Mouse (Mus musculus): ENCODE data around the gene Ikzf1. TPM values are rescaled to one million over a fixed set of nuclear protein-coding genes. Genes with fewer than 3 reads are reported as not detected.

Gene Ikzf1
- polyA plus RNA-seq, 1 experiment from 2014 or later, result 7.2 TPM

DNA sequence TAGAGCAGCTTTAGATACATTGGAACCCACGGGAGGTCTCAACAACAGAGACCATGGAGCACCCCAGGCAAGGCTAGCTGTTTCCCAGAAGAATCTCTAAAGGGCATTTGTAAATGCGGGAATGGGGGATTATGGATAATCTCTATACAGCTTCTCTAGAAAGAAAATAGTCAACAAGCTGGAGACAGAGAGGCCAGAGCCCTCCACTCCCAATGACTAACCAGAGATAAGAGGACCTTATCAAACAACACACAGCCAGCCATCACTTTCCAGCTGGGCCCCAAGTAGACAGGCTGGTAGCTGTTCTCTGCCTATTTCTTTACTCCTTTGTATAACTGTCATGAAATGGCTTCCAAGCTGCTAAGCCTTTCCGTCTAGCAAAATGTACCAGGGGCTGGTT is 130.9 kb downstream of the Ikzf1 start:
- Histone ChIP-seq H3K36me3 (no peaks in the 10 kb centered on the region), H3K4me3 (no peak overlapping the region), H3K9me3 (no peaks in the 10 kb centered on the region), H3K27me3 (ENCODE audit: insufficient read depth, poor library complexity, severe bottlenecking) (no peaks in the 10 kb centered on the region), H3K27ac (peak overlapping the region; percentile 88), H3K4me1 (peaks cover 32% of the 10 kb centered on the region)
- 16% methylated on average over 3 of the region's 3 CpGs for WGBS
- DNase-seq (ENCODE audit: low spot score), result peak; percentile 88

DNA sequence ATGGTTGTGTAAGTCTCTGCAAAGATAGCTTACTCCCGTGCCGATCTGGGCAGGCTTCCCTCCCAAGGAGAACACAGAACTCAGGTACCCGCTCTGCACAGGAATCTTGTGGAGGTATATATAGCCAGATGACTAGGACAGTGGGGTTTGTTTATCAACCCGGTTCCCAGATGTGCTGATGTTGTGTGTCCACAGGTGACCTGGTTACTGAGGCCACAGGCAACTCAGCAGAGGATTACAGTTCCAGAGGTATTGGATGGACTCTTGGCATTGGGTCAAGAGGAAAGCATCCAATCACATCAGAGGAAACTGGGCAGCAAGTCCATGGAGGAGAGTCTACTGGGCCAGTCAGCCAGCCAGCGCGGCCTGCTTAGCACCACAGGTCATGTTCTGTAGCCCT is 134.0 kb downstream of the Ikzf1 start:
- Histone ChIP-seq H3K27me3 (ENCODE audit: insufficient read depth, poor library complexity, severe bottlenecking) (no peaks in the 10 kb centered on the region), H3K9me3 (no peaks in the 10 kb centered on the region), H3K4me3 (no peak overlapping the region), H3K36me3 (no peaks in the 10 kb centered on the region), H3K4me1 (peaks cover 51% of the 10 kb centered on the region), H3K27ac (peak overlapping the region; percentile 70)
- 84% methylated on average over 6 of the region's 6 CpGs for WGBS
- no peak for DNase-seq (ENCODE audit: low spot score)

DNA sequence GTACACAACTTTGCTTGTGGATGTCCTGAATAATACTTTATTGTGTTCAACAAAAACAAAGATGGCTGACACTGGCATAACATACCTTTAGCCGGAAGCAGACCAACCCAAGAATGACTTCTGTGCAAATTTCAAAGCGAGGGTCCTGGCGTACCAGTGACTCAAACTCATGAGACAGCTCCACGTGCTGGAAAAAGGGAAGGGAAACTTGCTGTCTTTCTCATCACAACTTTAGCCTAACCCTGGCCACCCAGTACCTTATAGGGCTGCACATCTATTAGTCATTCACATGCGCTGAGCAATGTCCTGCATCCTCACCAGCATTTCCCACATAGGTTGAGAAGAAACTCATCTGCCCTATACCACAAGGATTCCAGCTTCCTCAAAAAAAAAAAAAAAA is 134.4 kb downstream of the Ikzf1 start:
- Histone ChIP-seq H3K4me3 (no peak overlapping the region), H3K27me3 (ENCODE audit: insufficient read depth, poor library complexity, severe bottlenecking) (no peaks in the 10 kb centered on the region), H3K27ac (peak overlapping the region; percentile 70), H3K4me1 (peaks cover 55% of the 10 kb centered on the region), H3K36me3 (no peaks in the 10 kb centered on the region), H3K9me3 (no peaks in the 10 kb centered on the region)
- 91% methylated on average over 5 of the region's 5 CpGs for WGBS
- no peak for DNase-seq (ENCODE audit: low spot score)

DNA sequence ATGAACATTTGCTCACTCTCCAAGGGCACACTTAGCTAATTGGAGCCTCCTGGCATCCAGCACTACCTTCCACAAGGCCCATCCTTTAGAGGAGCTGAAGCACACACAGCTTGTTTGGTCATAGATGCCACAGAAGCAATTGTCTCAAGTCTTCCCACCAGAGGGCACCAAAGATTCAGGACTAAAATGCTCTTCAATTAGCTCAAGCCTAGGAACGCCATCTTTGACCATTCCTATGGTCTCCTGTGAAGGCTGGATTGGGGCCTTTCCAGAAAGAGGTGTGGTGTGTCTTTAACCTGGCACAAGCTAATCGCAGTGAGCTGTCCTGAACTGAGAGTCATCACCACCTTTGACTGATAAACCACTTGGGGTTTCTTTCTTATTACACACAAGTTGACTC is 135.4 kb downstream of the Ikzf1 start:
- no peaks in the 10 kb centered on the region for H3K9me3 ChIP-seq
- no peak overlapping the region for H3K4me3 ChIP-seq
- H3K4me1 ChIP-seq, result peaks cover 60% of the 10 kb centered on the region
- no peaks in the 10 kb centered on the region for H3K36me3 ChIP-seq
- peak; percentile 90 for DNase-seq (ENCODE audit: low spot score)
- no peaks in the 10 kb centered on the region for H3K27me3 ChIP-seq (ENCODE audit: insufficient read depth, poor library complexity, severe bottlenecking)
- 1% methylated on average over 2 of the region's 2 CpGs for WGBS
- peak overlapping the region; percentile 98 for H3K27ac ChIP-seq

DNA sequence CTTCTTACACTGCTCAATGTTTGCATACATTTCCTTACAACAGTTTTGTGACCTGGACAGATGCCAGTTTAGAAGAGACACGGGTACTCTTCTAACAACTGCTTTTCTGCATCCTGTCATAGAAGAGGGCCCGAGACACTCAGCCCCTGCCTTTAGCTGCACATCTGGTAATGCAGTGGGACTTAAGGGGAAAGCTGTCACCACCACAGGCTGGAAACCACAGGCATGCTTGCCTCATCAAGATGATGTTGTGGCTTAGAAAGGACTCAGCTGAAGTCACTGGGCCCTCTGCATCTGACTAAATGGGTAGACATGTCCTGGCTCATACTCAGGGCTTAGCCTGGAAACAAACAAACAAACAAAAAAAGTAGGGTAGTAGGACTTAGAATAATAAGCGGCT is 135.9 kb downstream of the Ikzf1 start:
- Histone ChIP-seq H3K27me3 (ENCODE audit: insufficient read depth, poor library complexity, severe bottlenecking) (no peaks in the 10 kb centered on the region), H3K4me3 (no peak overlapping the region), H3K9me3 (no peaks in the 10 kb centered on the region), H3K27ac (peak overlapping the region; percentile 98), H3K4me1 (peaks cover 60% of the 10 kb centered on the region), H3K36me3 (no peaks in the 10 kb centered on the region)
- DNase-seq (ENCODE audit: low spot score), result peak; percentile 75
- WGBS, result 33% methylated on average over 3 of the region's 3 CpGs

DNA sequence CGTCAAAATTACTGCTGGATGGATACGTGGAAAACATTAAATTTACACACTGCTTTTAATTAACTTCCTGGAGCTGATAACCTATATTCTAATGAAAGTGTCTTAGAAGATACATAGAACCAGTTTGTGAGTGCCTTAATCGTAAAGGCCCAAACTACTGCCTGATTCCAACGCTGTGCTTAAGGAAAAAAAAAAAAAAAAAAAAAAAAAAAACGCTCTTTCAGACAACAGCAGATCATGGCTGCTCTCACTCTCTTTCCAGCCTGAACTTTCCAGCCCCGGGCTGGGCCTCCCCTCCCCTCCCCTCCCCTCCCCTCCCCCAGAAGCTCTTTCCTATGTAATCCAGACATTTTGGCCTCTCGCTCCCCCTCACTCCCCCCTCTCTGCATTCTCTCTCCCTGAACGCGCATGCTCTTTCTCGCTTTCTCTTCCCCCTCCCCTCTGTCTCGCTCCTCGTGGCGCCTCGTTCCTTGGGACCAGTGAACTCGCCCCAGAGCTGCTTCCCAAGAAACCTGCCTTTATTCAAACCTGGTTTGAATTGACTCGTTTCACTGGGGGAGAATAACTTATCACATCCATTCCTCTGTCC is 136.7 kb downstream of the Ikzf1 start:
- Histone ChIP-seq H3K27me3 (ENCODE audit: insufficient read depth, poor library complexity, severe bottlenecking) (no peaks in the 10 kb centered on the region), H3K36me3 (no peaks in the 10 kb centered on the region), H3K4me1 (peaks cover 60% of the 10 kb centered on the region), H3K4me3 (peak overlapping the region; percentile 27; the same call in 1 of the 2 replicates), H3K27ac (peak overlapping the region; percentile 98), H3K9me3 (no peaks in the 10 kb centered on the region)
- DNase-seq (ENCODE audit: low spot score), result peak; percentile 94
- WGBS, result 7% methylated on average over 15 of the region's 16 CpGs

Other genes starting within 250 kb of the Ikzf1 start
- gene Spata48, start 222.9 kb upstream of the Ikzf1 start, polyA plus RNA-seq (2016; fragmentation: Nextera tagmentation; extraction: Ambion mirVana), result 0.55 and 1.7 TPM in 2 replicates
- 0.60 and 0.65 TPM in 2 replicates for gene Zpbp, start 222.6 kb upstream of the Ikzf1 start, polyA plus RNA-seq (2016; fragmentation: Nextera tagmentation; extraction: Ambion mirVana)
- gene 4930512M02Rik, start 57.2 kb upstream of the Ikzf1 start, polyA plus RNA-seq (2016; fragmentation: Nextera tagmentation; extraction: Ambion mirVana), result not detected in 2 replicates
- gene Fignl1, start 124.0 kb downstream of the Ikzf1 start, polyA plus RNA-seq (2016; fragmentation: Nextera tagmentation; extraction: Ambion mirVana), result 94.9 and 96.4 TPM in 2 replicates
- gene Ddc, start 213.1 kb downstream of the Ikzf1 start, polyA plus RNA-seq (2016; fragmentation: Nextera tagmentation; extraction: Ambion mirVana), result 34.5 and 42.8 TPM in 2 replicates

All from heart, embryonic 10.5 days (tissue).